Mouse (Mus musculus): ENCODE measurements around the gene Cdk14. TPM values are rescaled to one million over a fixed set of nuclear protein-coding genes. Genes with fewer than 3 reads are reported as not detected.

Gene Cdk14
- polyA plus RNA-seq, 1 experiment from 2014 or later = 19.2 TPM

- no peaks in the 10 kb centered on the region for H3K36me3 ChIP-seq
Measured at GRCm38 (mm10) chr5:5033445-5033844, 386.7 kb downstream of the Cdk14 start.

DNA sequence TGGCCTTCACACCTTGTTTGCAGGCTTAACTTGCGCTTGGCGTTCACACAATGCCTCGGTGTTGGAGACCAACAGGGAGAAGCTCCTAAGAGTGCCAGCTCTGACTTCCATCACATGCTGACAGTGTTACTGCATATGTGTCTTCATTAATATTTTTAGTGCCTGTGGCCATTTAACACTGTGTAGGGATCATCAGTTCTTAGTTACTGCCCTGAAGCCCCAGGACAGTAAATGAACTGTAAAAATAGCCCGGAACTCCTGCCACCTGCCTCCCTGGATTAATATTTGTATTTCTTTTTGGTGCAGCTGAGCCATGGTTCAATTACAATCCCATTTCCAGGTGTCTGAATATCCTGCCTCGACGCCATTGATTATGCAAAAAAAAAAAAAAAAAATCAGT lies 387.3 kb downstream of the Cdk14 start:
- no peaks in the 10 kb centered on the region for H3K36me3 ChIP-seq
- ATAC-seq (ENCODE audit: insufficient number of reproducible peaks, low FRiP score, low TSS enrichment, low read depth) = no peak
- 80% methylated on average over 6 of the region's 6 CpGs for WGBS
- no peaks in the 10 kb centered on the region for H3K9me3 ChIP-seq
- no peaks in the 10 kb centered on the region for H3K27me3 ChIP-seq
- H3K4me2 ChIP-seq = no peak overlapping the region
- H3K9ac ChIP-seq = no peak overlapping the region
- no peak overlapping the region for H3K4me3 ChIP-seq
- no peaks in the 10 kb centered on the region for H3K4me1 ChIP-seq
- H3K27ac ChIP-seq = no peak overlapping the region

More at GRCm38 (mm10) chr5:5033445-5033844, 386.7 kb downstream of the Cdk14 start:
- Histone ChIP-seq H3K9me3 (no peaks in the 10 kb centered on the region), H3K27me3 (no peaks in the 10 kb centered on the region), H3K27ac (no peak overlapping the region), H3K4me2 (no peak overlapping the region), H3K9ac (no peak overlapping the region), H3K4me3 (no peak overlapping the region), H3K4me1 (no peaks in the 10 kb centered on the region)
- 80% methylated on average over 5 of the region's 5 CpGs for WGBS
- no peak for ATAC-seq (ENCODE audit: insufficient number of reproducible peaks, low FRiP score, low TSS enrichment, low read depth)

DNA sequence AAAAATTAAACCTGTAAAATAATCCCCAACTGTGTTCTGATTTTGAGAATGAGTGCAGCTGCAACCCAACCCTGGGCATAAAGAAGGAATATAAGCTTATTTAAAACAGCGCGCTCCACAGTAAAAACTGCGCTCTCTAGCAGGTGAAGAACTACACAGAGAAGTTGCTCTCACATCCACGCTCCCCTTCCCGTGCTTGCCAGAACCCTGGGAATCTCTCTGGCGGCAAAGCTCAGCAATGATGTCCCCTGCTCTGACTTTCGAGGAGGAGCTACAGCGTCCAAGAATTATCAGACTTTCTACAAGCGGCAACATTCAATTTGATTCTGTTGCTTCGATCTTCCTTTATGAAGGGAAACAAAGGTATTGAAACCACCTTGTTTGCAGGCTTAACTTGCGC lies 387.7 kb downstream of the Cdk14 start:
- Histone ChIP-seq H3K9ac (no peak overlapping the region), H3K27ac (no peak overlapping the region), H3K4me1 (no peaks in the 10 kb centered on the region), H3K9me3 (no peaks in the 10 kb centered on the region), H3K4me2 (no peak overlapping the region), H3K27me3 (no peaks in the 10 kb centered on the region), H3K36me3 (no peaks in the 10 kb centered on the region), H3K4me3 (no peak overlapping the region)
- WGBS = 83% methylated on average over 11 of the region's 11 CpGs
- no peak for ATAC-seq (ENCODE audit: insufficient number of reproducible peaks, low FRiP score, low TSS enrichment, low read depth)

GRCm38 (mm10) chr5:5030431-5030830 lies 389.7 kb downstream of the Cdk14 start:
- H3K4me2 ChIP-seq = no peak overlapping the region
- ATAC-seq (ENCODE audit: insufficient number of reproducible peaks, low FRiP score, low TSS enrichment, low read depth) = no peak
- no peak overlapping the region for H3K27ac ChIP-seq
- no peaks in the 10 kb centered on the region for H3K27me3 ChIP-seq
- no peak overlapping the region for H3K9ac ChIP-seq
- H3K36me3 ChIP-seq = no peaks in the 10 kb centered on the region
- 55% methylated on average over 2 of the region's 2 CpGs for WGBS
- H3K9me3 ChIP-seq = no peaks in the 10 kb centered on the region
- H3K4me3 ChIP-seq = no peak overlapping the region
- no peaks in the 10 kb centered on the region for H3K4me1 ChIP-seq

DNA sequence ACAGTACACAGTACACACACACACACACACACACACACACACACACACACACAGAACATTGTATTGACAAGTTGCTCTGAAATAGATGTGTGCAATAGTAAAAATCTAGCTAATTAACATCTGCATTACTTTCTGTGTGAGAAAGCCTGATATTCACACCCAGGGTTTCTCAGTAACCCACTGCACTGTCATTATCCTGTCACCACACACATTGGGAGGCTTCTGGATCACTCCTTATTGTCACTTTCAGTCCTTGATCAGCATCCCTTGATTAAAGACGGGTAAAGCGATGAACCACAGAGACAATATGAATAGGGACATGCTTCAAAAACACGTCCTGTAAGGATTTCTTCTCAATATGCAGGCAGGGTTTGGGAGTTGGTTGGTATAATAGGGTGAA lies 401.2 kb downstream of the Cdk14 start:
- no peaks in the 10 kb centered on the region for H3K36me3 ChIP-seq
- 90% methylated on average over 3 of the region's 3 CpGs for WGBS
- no peak overlapping the region for H3K27ac ChIP-seq
- H3K4me1 ChIP-seq = no peaks in the 10 kb centered on the region
- H3K4me2 ChIP-seq = no peak overlapping the region
- H3K9ac ChIP-seq = no peak overlapping the region
- no peak overlapping the region for H3K4me3 ChIP-seq
- ATAC-seq (ENCODE audit: insufficient number of reproducible peaks, low FRiP score, low TSS enrichment, low read depth) = no peak
- no peaks in the 10 kb centered on the region for H3K9me3 ChIP-seq
- no peaks in the 10 kb centered on the region for H3K27me3 ChIP-seq

DNA sequence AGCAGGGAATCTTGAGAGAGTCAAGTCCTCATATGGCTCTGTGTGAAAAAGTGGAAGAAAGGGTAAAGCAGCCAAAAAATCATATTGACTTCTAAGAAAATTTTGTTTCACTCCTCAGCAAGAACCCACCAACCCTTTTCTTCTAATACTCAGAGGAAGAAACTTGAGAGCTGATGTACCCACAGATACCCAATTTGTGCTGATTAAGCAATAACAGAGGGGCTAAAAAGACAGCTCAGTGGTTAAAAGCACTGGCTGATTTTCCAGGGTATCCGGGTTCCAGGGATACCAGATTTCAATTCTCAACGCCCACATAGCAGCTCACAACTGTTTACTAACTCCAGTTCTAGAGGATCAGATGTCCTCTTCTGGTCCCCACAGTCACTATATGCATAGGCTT lies 401.9 kb downstream of the Cdk14 start:
- WGBS = 78% methylated on average over 2 of the region's 2 CpGs
- Histone ChIP-seq H3K36me3 (no peaks in the 10 kb centered on the region), H3K27ac (no peak overlapping the region), H3K4me2 (no peak overlapping the region), H3K9ac (no peak overlapping the region), H3K4me3 (no peak overlapping the region), H3K9me3 (no peaks in the 10 kb centered on the region), H3K27me3 (no peaks in the 10 kb centered on the region), H3K4me1 (no peaks in the 10 kb centered on the region)
- no peak for ATAC-seq (ENCODE audit: insufficient number of reproducible peaks, low FRiP score, low TSS enrichment, low read depth)

DNA sequence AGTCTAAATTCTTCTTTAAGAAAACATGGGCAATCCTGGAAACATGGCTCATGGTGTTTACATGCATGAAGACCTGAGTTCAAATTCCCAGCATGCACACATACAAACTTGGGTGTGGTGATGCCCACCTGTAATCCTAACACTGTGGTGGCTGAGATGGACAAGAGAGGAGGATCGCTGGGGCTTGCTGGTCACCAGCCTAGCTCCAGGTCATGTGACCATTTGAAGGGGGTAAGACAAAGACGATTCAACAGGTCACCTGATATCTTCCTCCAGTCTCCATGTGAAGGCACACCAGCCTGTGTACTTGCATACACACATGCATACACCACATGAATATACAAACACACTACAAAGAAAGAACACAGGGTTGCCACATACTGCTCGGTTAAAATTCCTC lies 406.3 kb downstream of the Cdk14 start:
- no peak overlapping the region for H3K27ac ChIP-seq
- H3K9ac ChIP-seq = no peak overlapping the region
- H3K9me3 ChIP-seq = no peaks in the 10 kb centered on the region
- no peak overlapping the region for H3K4me3 ChIP-seq
- 84% methylated on average over 3 of the region's 3 CpGs for WGBS
- no peaks in the 10 kb centered on the region for H3K27me3 ChIP-seq
- no peak for ATAC-seq (ENCODE audit: insufficient number of reproducible peaks, low FRiP score, low TSS enrichment, low read depth)
- H3K36me3 ChIP-seq = no peaks in the 10 kb centered on the region
- no peak overlapping the region for H3K4me2 ChIP-seq
- 0 out of 2 replicates have a peak, but pooled peaks cover 2% of the 10 kb centered on the region for H3K4me1 ChIP-seq

DNA sequence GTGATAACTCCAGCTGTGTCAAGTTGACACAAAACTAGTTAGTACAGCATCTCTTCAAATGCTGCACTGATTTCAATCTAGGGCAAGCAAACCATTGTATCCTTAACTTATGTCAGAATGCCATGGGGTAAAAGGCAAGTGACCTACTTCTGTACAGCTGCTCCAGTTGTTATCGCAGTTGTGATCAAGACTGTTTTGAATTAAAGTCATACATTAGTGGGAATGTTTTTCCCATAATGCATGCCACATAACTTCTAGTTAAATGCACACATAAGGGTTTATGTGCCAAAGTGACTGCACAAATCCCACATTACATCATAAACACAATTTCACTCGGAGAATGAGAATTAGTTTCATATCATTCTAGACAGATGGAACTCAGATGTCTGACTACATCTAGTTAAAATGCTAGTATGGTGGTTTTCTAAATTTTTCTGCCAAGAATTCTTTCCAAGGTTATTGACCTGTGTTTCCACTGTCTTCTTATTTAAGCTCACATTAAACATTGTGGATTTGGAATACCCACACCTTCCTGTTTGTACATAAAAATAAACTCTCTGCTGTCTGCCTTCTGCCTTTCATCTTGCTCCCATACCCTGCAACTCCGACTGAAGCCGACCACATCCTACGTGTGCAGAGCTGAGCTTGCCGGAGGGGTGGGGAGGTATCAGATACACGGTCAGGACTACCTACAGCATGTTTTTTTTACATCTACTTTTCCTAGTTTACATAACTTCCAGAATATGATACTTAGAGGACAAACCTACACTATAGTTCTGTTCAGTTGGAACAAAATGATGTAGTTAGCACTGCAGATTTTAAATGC lies 407.4 kb downstream of the Cdk14 start:
- no peaks in the 10 kb centered on the region for H3K36me3 ChIP-seq
- no peaks in the 10 kb centered on the region for H3K27me3 ChIP-seq
- H3K4me1 ChIP-seq = 0 out of 2 replicates have a peak, but pooled peaks cover 2% of the 10 kb centered on the region
- no peak overlapping the region for H3K9ac ChIP-seq
- ATAC-seq (ENCODE audit: insufficient number of reproducible peaks, low FRiP score, low TSS enrichment, low read depth) = no peak
- H3K9me3 ChIP-seq = no peaks in the 10 kb centered on the region
- H3K4me3 ChIP-seq = no peak overlapping the region
- H3K27ac ChIP-seq = no peak overlapping the region
- WGBS = 40% methylated on average over 7 of the region's 7 CpGs
- H3K4me2 ChIP-seq = no peak overlapping the region

- Histone ChIP-seq H3K4me3 (no peak overlapping the region), H3K4me1 (0 out of 2 replicates have a peak, but pooled peaks cover 2% of the 10 kb centered on the region), H3K4me2 (no peak overlapping the region), H3K9me3 (no peaks in the 10 kb centered on the region), H3K36me3 (no peaks in the 10 kb centered on the region), H3K27ac (no peak overlapping the region), H3K9ac (no peak overlapping the region), H3K27me3 (no peaks in the 10 kb centered on the region)
- WGBS = 88% methylated on average over 4 of the region's 4 CpGs
- no peak for ATAC-seq (ENCODE audit: insufficient number of reproducible peaks, low FRiP score, low TSS enrichment, low read depth)
Measured at GRCm38 (mm10) chr5:5008153-5008745, 411.9 kb downstream of the Cdk14 start.

- Histone ChIP-seq H3K4me1 (no peaks in the 10 kb centered on the region), H3K9ac (no peak overlapping the region), H3K4me2 (no peak overlapping the region), H3K27ac (no peak overlapping the region), H3K27me3 (no peaks in the 10 kb centered on the region), H3K4me3 (no peak overlapping the region), H3K9me3 (no peaks in the 10 kb centered on the region), H3K36me3 (no peaks in the 10 kb centered on the region)
- ATAC-seq (ENCODE audit: insufficient number of reproducible peaks, low FRiP score, low TSS enrichment, low read depth) = no peak
- 69% methylated on average over 15 of the region's 15 CpGs for WGBS
Measured at GRCm38 (mm10) chr5:5007489-5008152, 412.5 kb downstream of the Cdk14 start.

- ATAC-seq (ENCODE audit: insufficient number of reproducible peaks, low FRiP score, low TSS enrichment, low read depth) = no peak
- 72% methylated on average over 1 of the region's 1 CpGs for WGBS
- H3K36me3 ChIP-seq = no peaks in the 10 kb centered on the region
Measured at GRCm38 (mm10) chr5:5005633-5006032, 414.5 kb downstream of the Cdk14 start.

GRCm38 (mm10) chr5:5004740-5005139 lies 415.4 kb downstream of the Cdk14 start:
- H3K4me3 ChIP-seq = no peak overlapping the region
- no peak overlapping the region for H3K27ac ChIP-seq
- no peaks in the 10 kb centered on the region for H3K9me3 ChIP-seq
- H3K36me3 ChIP-seq = no peaks in the 10 kb centered on the region
- no peak overlapping the region for H3K4me2 ChIP-seq
- ATAC-seq (ENCODE audit: insufficient number of reproducible peaks, low FRiP score, low TSS enrichment, low read depth) = no peak
- no peaks in the 10 kb centered on the region for H3K27me3 ChIP-seq
- no peaks in the 10 kb centered on the region for H3K4me1 ChIP-seq
- 84% methylated on average over 2 of the region's 2 CpGs for WGBS
- H3K9ac ChIP-seq = no peak overlapping the region

More at GRCm38 (mm10) chr5:5005633-5006032, 414.5 kb downstream of the Cdk14 start:
- H3K9ac ChIP-seq = no peak overlapping the region
- no peaks in the 10 kb centered on the region for H3K27me3 ChIP-seq
- no peak overlapping the region for H3K4me2 ChIP-seq
- no peak overlapping the region for H3K4me3 ChIP-seq
- H3K27ac ChIP-seq = no peak overlapping the region
- H3K9me3 ChIP-seq = no peaks in the 10 kb centered on the region
- no peaks in the 10 kb centered on the region for H3K4me1 ChIP-seq

All from limb, embryonic 15.5 days (tissue).